Mouse (Mus musculus): Measurements from ENCODE around the gene Hras.

The Hras gene

GRCm38 (mm10) chr7:141193948-141194347, at the start of gene Hras, which contains the start of gene Lrrc56:
TSS of gene Hras (minus strand) at chr7:141194005.
TSS of gene Lrrc56 (plus strand) at chr7:141194157.
- DNase-seq (ENCODE audit: extremely low spot score) = peak; percentile 97

GRCm38 (mm10) chr7:141231551-141231950, 37.7 kb upstream of the Hras start:
- no peak for DNase-seq (ENCODE audit: extremely low spot score)

GRCm38 (mm10) chr7:141231111-141231510, 37.3 kb upstream of the Hras start:
- no peak for DNase-seq (ENCODE audit: extremely low spot score)

- DNase-seq (ENCODE audit: extremely low spot score) = no peak
These were observed 36.8 kb upstream of the Hras start for GRCm38 (mm10) chr7:141230570-141230969.

- no peak for DNase-seq (ENCODE audit: extremely low spot score)
These were observed 35.9 kb upstream of the Hras start for GRCm38 (mm10) chr7:141229702-141230101.

GRCm38 (mm10) chr7:141228279-141229067, 34.7 kb upstream of the Hras start, which contains the start of gene Phrf1:
TSS of gene Phrf1 (plus strand) at chr7:141228784.
- DNase-seq (ENCODE audit: extremely low spot score) = peak; percentile 93

GRCm38 (mm10) chr7:141227796-141228195, 34.0 kb upstream of the Hras start:
- DNase-seq (ENCODE audit: extremely low spot score) = no peak

- DNase-seq (ENCODE audit: extremely low spot score) = no peak
These were observed 32.7 kb upstream of the Hras start for GRCm38 (mm10) chr7:141226535-141226934.

GRCm38 (mm10) chr7:141222696-141223215, 29.0 kb upstream of the Hras start:
- no peak for DNase-seq (ENCODE audit: extremely low spot score)

- DNase-seq (ENCODE audit: extremely low spot score) = no peak
These were observed 28.3 kb upstream of the Hras start for GRCm38 (mm10) chr7:141222126-141222467.

- peak; percentile 100 for DNase-seq (ENCODE audit: extremely low spot score)
These were observed 27.7 kb upstream of the Hras start for GRCm38 (mm10) chr7:141221249-141222125.

GRCm38 (mm10) chr7:141220377-141220776, 26.6 kb upstream of the Hras start:
- DNase-seq (ENCODE audit: extremely low spot score) = no peak

GRCm38 (mm10) chr7:141219558-141220099, 25.8 kb upstream of the Hras start:
- no peak for DNase-seq (ENCODE audit: extremely low spot score)

- DNase-seq (ENCODE audit: extremely low spot score) = no peak
These were observed 24.8 kb upstream of the Hras start for GRCm38 (mm10) chr7:141218557-141219133.

GRCm38 (mm10) chr7:141218141-141218540, 24.3 kb upstream of the Hras start:
- DNase-seq (ENCODE audit: extremely low spot score) = no peak

- no peak for DNase-seq (ENCODE audit: extremely low spot score)
These were observed 23.7 kb upstream of the Hras start for GRCm38 (mm10) chr7:141217343-141218013.

- no peak for DNase-seq (ENCODE audit: extremely low spot score)
These were observed 23.1 kb upstream of the Hras start for GRCm38 (mm10) chr7:141216894-141217293.

GRCm38 (mm10) chr7:141215880-141216733, 22.3 kb upstream of the Hras start:
- DNase-seq (ENCODE audit: extremely low spot score) = peak; percentile 86

GRCm38 (mm10) chr7:141215101-141215879, 21.5 kb upstream of the Hras start, which contains the start of gene Rassf7:
TSS of gene Rassf7 (plus strand) at chr7:141215860.
- peak; percentile 98 for DNase-seq (ENCODE audit: extremely low spot score)
